Mouse (Mus musculus): ENCODE data around the gene Zbtb17. TPM values are rescaled to one million over a fixed set of nuclear protein-coding genes. Genes with fewer than 3 reads are reported as not detected.

Gene Zbtb17
- polyA plus RNA-seq, 1 experiment from 2014 or later: 5.5 TPM

- Histone ChIP-seq H3K27ac (ENCODE audit: low read depth) (no peak overlapping the region), H3K9ac (replicated peaks) (no peak overlapping the region), H3K4me2 (ENCODE audit: low read depth, low read length) (no peak overlapping the region), H3K9me3 (ENCODE audit: low read length) (no peaks in the 10 kb centered on the region), H3K36me3 (replicated peaks; ENCODE audit: insufficient read depth, low read length) (peaks cover 87% of the 10 kb centered on the region), H3K27me3 (ENCODE audit: insufficient read depth, low read length) (no peaks in the 10 kb centered on the region), H3K4me3 (ENCODE audit: low read depth, low read length) (no peak overlapping the region), H3K4me1 (ENCODE audit: insufficient read depth) (no peaks in the 10 kb centered on the region)
- no peak for DNase-seq
- no peak for TF ChIP-seq EP300 (IDR thresholded peaks at IDR 0.05; ENCODE audit: low read depth)
- no peak for TF ChIP-seq CTCF (IDR thresholded peaks at IDR 0.05; ENCODE audit: low read depth)
- 94% methylated on average over 11 of the region's 11 CpGs for WGBS (ENCODE audit: insufficient replicate concordance)
- no peak for ATAC-seq
These were observed 43.1 kb downstream of the Zbtb17 start for GRCm38 (mm10) chr4:141487581-141487980.

DNA sequence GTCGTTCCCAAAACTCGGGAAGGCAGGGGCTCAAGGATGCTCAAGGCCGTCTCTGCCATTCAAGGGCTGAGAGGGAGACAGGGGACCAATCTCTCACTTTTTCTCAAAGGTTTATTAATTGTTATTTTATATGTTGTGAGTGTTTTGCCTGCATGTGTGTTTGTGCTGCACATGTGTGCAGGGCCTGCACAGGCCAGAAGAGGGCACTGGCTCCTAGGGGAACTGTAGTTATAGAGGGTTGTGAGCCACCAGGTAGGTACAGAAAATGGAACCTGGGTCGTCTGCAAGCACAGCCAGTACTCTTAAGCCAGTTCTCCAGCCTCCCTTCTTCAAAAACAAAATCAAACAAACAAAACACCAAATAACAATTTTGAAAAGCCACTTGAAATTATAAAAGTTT lies 44.2 kb downstream of the Zbtb17 start:
- DNase-seq (peak; percentile 48), ATAC-seq (no peak)
- TF ChIP-seq CTCF (IDR thresholded peaks at IDR 0.05; ENCODE audit: low read depth): peak; percentile 71
- TF ChIP-seq EP300 (IDR thresholded peaks at IDR 0.05; ENCODE audit: low read depth): no peak
- H3K4me3 ChIP-seq (ENCODE audit: low read depth, low read length): no peak overlapping the region
- H3K27ac ChIP-seq (ENCODE audit: low read depth): no peak overlapping the region
- H3K27me3 ChIP-seq (ENCODE audit: insufficient read depth, low read length): no peaks in the 10 kb centered on the region
- no peak overlapping the region for H3K9ac ChIP-seq (replicated peaks)
- no peaks in the 10 kb centered on the region for H3K4me1 ChIP-seq (ENCODE audit: insufficient read depth)
- WGBS (ENCODE audit: insufficient replicate concordance): 95% methylated on average over 4 of the region's 4 CpGs
- H3K9me3 ChIP-seq (ENCODE audit: low read length): no peaks in the 10 kb centered on the region
- H3K4me2 ChIP-seq (ENCODE audit: low read depth, low read length): no peak overlapping the region
- peaks cover 87% of the 10 kb centered on the region for H3K36me3 ChIP-seq (replicated peaks; ENCODE audit: insufficient read depth, low read length)

DNA sequence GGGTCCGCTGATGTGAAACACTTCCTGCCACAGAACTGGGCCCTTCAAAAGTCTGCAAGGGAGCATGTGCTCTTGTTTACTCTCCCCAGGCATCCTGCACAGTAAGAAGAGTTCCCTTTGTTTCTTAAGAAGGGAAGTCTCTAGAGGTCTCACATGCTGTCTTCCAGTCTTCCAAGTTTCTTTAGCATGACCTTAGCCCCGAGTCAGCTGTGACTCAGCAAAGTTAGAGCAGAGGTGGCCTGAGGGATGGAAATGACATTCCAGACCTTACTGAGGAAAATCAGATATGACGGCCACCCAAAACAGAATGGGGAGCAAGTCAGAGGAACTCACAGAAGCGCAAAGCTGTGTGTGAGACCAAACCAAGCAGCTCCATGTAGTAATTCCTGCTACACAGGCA lies 56.2 kb downstream of the Zbtb17 start:
- 65% methylated on average over 4 of the region's 4 CpGs for WGBS (ENCODE audit: insufficient replicate concordance)
- Histone ChIP-seq H3K36me3 (replicated peaks; ENCODE audit: insufficient read depth, low read length) (peaks cover 9% of the 10 kb centered on the region; the same call in 1 of the 2 replicates), H3K4me3 (ENCODE audit: low read depth, low read length) (no peak overlapping the region), H3K27ac (ENCODE audit: low read depth) (no peak overlapping the region), H3K4me2 (ENCODE audit: low read depth, low read length) (no peak overlapping the region), H3K9ac (replicated peaks) (no peak overlapping the region), H3K4me1 (ENCODE audit: insufficient read depth) (no peaks in the 10 kb centered on the region; the same call in 1 of the 2 replicates), H3K27me3 (ENCODE audit: insufficient read depth, low read length) (no peaks in the 10 kb centered on the region), H3K9me3 (ENCODE audit: low read length) (no peaks in the 10 kb centered on the region)
- TF ChIP-seq EP300 (IDR thresholded peaks at IDR 0.05; ENCODE audit: low read depth) (no peak), CTCF (IDR thresholded peaks at IDR 0.05; ENCODE audit: low read depth) (no peak)
- DNase-seq: no peak
- ATAC-seq: no peak

DNA sequence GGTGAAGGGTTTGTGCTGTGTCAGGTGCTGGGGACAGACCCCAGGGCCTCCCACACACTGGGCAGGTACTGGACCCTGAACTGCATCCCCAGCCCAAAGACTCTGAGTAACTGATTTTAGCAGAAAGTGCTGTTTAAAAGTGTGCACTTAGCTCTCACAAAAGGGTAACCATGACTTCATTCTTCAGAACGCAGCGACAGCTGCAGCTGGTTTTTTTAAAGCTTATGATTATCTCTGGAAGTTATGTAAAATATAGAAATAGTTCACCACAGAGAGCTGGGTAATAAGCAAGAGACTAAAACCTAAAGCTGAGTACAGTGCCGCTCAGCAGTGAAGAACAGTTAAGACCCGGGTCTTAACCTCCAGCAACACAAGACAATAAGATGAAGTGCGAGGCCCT lies 56.6 kb downstream of the Zbtb17 start:
- Histone ChIP-seq H3K36me3 (replicated peaks; ENCODE audit: insufficient read depth, low read length) (peaks cover 9% of the 10 kb centered on the region; the same call in 1 of the 2 replicates), H3K27me3 (ENCODE audit: insufficient read depth, low read length) (no peaks in the 10 kb centered on the region), H3K4me3 (ENCODE audit: low read depth, low read length) (no peak overlapping the region), H3K4me2 (ENCODE audit: low read depth, low read length) (no peak overlapping the region), H3K9me3 (ENCODE audit: low read length) (no peaks in the 10 kb centered on the region), H3K27ac (ENCODE audit: low read depth) (no peak overlapping the region), H3K4me1 (ENCODE audit: insufficient read depth) (peaks cover 2% of the 10 kb centered on the region; the same call in 1 of the 2 replicates), H3K9ac (replicated peaks) (no peak overlapping the region)
- no peak for ATAC-seq
- TF ChIP-seq EP300 (IDR thresholded peaks at IDR 0.05; ENCODE audit: low read depth) (no peak), CTCF (IDR thresholded peaks at IDR 0.05; ENCODE audit: low read depth) (no peak)
- no peak for DNase-seq
- WGBS (ENCODE audit: insufficient replicate concordance): 75% methylated on average over 5 of the region's 5 CpGs

GRCm38 (mm10) chr4:141502723-141503122 lies 58.3 kb downstream of the Zbtb17 start:
- H3K27me3 ChIP-seq (ENCODE audit: insufficient read depth, low read length): no peaks in the 10 kb centered on the region
- peaks cover 11% of the 10 kb centered on the region for H3K4me1 ChIP-seq (ENCODE audit: insufficient read depth)
- no peak overlapping the region for H3K9ac ChIP-seq (replicated peaks)
- H3K4me2 ChIP-seq (ENCODE audit: low read depth, low read length): no peak overlapping the region
- no peaks in the 10 kb centered on the region for H3K9me3 ChIP-seq (ENCODE audit: low read length)
- TF ChIP-seq CTCF (IDR thresholded peaks at IDR 0.05; ENCODE audit: low read depth) (no peak), EP300 (IDR thresholded peaks at IDR 0.05; ENCODE audit: low read depth) (no peak)
- DNase-seq: no peak
- H3K36me3 ChIP-seq (replicated peaks; ENCODE audit: insufficient read depth, low read length): peaks cover 7% of the 10 kb centered on the region; the same call in 1 of the 2 replicates
- ATAC-seq: no peak
- WGBS (ENCODE audit: insufficient replicate concordance): 90% methylated on average over 5 of the region's 5 CpGs
- H3K4me3 ChIP-seq (ENCODE audit: low read depth, low read length): no peak overlapping the region
- no peak overlapping the region for H3K27ac ChIP-seq (ENCODE audit: low read depth)

DNA sequence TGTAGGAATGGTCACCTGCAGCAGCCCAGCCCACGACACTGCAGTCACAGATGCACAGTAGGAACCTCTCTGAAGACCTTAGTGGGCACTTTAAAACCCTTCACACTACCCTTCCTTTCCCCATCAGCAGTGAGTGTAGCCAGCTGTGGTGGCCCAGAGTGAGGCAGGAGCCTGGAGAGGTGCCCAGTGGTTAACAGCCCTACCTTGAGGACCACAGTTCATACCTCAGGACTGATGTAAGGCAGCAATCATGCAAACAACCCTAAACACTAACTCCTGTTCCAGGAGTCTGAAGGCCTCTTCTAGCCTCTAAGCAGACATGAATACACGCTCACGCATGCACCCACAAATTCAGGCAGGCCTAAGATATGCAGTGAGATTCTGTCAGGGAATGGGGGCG lies 60.0 kb downstream of the Zbtb17 start:
- Histone ChIP-seq H3K27me3 (ENCODE audit: insufficient read depth, low read length) (no peaks in the 10 kb centered on the region), H3K27ac (ENCODE audit: low read depth) (no peak overlapping the region), H3K36me3 (replicated peaks; ENCODE audit: insufficient read depth, low read length) (peaks cover 6% of the 10 kb centered on the region; the same call in 1 of the 2 replicates), H3K4me2 (ENCODE audit: low read depth, low read length) (no peak overlapping the region), H3K9me3 (ENCODE audit: low read length) (no peaks in the 10 kb centered on the region), H3K4me3 (ENCODE audit: low read depth, low read length) (no peak overlapping the region), H3K4me1 (ENCODE audit: insufficient read depth) (peaks cover 11% of the 10 kb centered on the region), H3K9ac (replicated peaks) (no peak overlapping the region)
- WGBS (ENCODE audit: insufficient replicate concordance): 91% methylated on average over 4 of the region's 4 CpGs
- no peak for DNase-seq
- TF ChIP-seq CTCF (IDR thresholded peaks at IDR 0.05; ENCODE audit: low read depth) (no peak), EP300 (IDR thresholded peaks at IDR 0.05; ENCODE audit: low read depth) (no peak)
- ATAC-seq: no peak

DNA sequence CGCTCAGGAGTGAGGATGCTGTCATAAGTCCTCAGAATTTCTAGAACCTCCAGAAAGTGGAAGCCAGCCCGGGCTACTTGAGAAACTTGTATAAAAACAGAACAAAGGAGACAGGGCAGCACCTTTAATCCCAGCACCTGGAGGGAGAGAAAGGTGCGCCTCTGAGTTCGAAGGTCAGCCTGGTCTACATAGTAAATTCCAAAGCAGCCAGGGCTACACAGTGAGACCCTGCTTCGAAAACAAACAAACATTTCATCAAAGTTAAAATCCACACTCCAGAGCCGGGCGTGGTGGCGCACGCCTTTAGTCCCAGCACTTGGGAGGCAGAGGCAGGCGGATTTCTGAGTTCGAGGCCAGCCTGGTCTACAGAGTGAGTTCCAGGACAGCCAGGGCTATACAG lies 61.4 kb downstream of the Zbtb17 start:
- Histone ChIP-seq H3K4me1 (ENCODE audit: insufficient read depth) (peaks cover 11% of the 10 kb centered on the region), H3K36me3 (replicated peaks; ENCODE audit: insufficient read depth, low read length) (no peaks in the 10 kb centered on the region; the same call in 1 of the 2 replicates), H3K4me2 (ENCODE audit: low read depth, low read length) (no peak overlapping the region), H3K27me3 (ENCODE audit: insufficient read depth, low read length) (no peaks in the 10 kb centered on the region), H3K4me3 (ENCODE audit: low read depth, low read length) (no peak overlapping the region), H3K9me3 (ENCODE audit: low read length) (no peaks in the 10 kb centered on the region), H3K27ac (ENCODE audit: low read depth) (peak overlapping the region; percentile 82), H3K9ac (replicated peaks) (no peak overlapping the region)
- 78% methylated on average over 9 of the region's 11 CpGs for WGBS (ENCODE audit: insufficient replicate concordance)
- ATAC-seq: peak; percentile 1; the same call in 1 of the 2 replicates
- TF ChIP-seq EP300 (IDR thresholded peaks at IDR 0.05; ENCODE audit: low read depth) (no peak), CTCF (IDR thresholded peaks at IDR 0.05; ENCODE audit: low read depth) (no peak)
- no peak for DNase-seq

Data from liver, postnatal 0 days (tissue).